Mouse (Mus musculus): ENCODE results near the gene Hivep3.

GRCm38 (mm10) chr4:119873935-119874334 lies 140.4 kb downstream of the Hivep3 start:
- no peak for TF ChIP-seq CTCF (conservative IDR thresholded peaks at IDR 0.05; ENCODE audit: low read length)
- TF ChIP-seq POU5F1 (IDR thresholded peaks at IDR 0.05; ENCODE audit: borderline replicate concordance, low read length): no peak
- TF ChIP-seq NANOG (IDR thresholded peaks at IDR 0.05; ENCODE audit: borderline replicate concordance, low read length): no peak
